Mouse (Mus musculus) gastrocnemius, adult 8-10 months (tissue): ENCODE data around the gene Hoxc12. TPM values are rescaled to one million over a fixed set of nuclear protein-coding genes. Genes with fewer than 3 reads are reported as not detected.
A peak's percentile ranks its signal among the peaks of the same experiment; 100 is the strongest.

ENCODE experiments used
- DNase-seq, 2 experiments: peaks; one replicate each; pipeline ENCODE4 v3.0.0; 2022; ENCODE audit warnings: low spot score in 2 of 2
- total RNA-seq, 4 experiments: library from RNA; stranded (reverse); gene quantifications; 2 replicates each; pipeline ENCODE4 v1.2.4; 2022

The Hoxc12 gene
- total RNA-seq, 4 experiments from 2014 or later: not detected

DNA sequence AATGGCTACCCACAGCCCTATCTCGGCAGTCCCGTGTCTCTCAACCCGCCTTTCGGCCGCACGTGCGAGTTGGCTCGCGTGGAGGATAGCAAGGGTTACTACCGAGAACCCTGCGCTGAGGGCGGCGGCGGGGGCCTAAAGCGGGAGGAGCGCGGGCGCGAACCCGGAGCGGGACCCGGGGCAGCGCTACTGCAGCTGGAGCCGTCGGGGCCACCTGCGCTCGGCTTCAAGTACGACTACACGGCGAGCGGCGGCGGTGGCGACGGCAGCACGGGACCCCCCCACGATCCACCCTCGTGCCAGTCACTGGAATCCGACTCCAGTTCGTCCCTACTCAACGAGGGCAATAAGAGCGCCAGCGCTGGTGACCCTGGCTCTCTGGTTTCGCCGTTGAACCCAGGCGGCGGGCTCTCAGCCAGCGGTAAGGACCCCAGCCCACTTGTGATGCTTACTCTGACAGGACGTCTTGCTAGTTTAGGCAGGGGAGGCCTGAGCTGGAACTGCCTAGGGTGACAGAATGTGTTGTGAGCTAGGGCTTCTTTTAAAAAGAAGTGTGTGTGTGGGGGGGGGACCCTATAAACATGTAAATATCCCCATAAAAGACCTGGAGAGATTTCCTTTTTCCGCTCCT is 594 bp downstream of the Hoxc12 start:
- DNase-seq: no peak

DNA sequence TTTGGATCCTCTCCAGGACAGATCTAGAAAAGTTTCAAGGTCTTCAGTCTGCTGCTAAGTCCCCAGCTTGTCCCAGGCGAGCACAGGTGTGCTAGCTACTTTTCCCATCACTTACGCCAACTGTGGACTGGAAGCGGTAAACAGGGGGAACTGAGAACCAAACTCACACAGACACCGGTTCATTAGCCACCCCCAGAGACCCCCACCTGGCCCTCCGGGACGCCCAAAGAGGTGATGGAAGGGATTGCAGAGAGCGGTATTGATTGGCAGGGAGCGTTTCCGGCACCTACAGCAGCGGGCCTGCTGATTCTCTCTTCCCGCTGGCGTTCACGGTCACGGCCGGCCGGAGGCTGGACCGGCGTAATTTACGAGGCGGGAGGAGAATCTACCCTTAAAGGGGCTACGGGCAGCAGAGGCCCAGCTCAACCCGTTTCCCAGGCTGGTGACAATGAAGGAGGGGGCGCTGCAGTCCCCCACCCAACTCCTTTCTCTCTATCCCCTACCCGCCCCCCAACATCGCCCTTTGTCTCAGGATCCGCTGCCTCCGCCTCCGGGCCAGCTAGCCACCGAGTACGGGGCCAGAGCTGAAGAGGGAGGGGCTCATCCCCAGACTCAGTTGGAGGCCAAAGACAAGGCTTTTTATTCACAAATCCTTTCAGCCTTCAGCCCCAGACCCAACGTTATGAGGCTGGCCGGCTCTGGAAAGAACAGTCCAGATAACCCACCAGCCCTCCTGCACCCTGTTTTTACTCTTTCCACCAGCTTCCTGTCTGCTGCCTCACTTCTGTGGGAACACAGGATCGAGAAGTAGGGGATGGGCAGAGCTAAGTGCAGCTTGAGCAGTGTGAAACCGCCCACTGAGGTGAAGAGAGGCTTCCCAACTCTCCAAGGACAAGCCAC is 2.9 kb downstream of the Hoxc12 start:
- DNase-seq: no peak

DNA sequence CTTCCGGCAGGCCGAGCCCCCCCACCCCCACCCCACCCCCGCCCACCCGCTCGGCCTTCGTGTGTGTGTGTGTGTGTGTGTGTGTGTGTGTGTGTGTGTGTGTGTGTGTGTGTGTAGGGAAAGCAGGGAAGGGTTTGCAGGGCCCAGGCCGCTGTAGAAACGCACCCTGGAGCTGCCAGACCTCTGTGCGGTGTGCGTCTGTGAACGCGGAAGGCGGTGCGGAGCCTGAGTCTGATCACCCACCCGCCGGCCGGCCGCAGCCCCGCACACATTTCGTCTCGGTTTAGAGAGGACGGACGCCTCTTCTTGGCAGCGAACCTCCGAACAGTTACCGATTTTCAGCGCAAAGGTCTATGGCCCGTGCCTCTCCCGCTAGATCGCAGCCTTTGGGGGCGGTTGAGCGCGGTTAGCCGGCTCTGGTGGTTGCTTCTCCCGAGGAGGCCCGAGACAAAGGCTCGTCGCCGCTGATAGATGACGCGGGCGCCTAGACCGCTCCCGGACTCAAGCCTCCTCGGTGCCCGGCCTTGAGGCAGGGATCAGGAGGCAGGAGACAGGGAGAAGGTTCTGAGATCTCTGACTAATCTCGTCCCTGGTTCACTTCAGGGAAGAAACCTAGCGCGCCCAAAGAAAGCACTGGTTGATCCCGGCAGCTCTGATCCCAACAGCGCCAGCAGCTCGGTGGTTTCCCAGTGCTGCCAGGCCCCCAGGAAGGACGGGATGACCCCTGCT is 6.3 kb downstream of the Hoxc12 start:
- DNase-seq: peak in 1 of 2 experiments; percentile 44

DNA sequence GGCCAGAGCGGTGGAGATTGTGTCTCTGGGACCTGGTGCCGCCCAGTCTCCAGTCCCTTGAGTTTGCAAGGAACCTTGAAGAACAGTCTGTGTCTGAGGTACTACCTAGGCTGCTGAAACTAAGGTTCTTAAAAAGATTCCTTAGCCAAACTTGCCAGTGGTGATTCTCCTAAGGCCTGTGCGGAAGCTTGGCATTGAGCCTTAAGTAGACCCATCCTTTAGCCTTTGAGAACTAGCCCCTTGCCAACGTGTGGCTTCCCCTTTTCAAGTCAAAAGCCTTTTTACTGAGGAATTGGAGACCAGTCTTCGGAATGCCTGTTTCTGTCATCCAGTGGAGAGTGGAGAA is 6.9 kb downstream of the Hoxc12 start:
- DNase-seq: no peak

DNA sequence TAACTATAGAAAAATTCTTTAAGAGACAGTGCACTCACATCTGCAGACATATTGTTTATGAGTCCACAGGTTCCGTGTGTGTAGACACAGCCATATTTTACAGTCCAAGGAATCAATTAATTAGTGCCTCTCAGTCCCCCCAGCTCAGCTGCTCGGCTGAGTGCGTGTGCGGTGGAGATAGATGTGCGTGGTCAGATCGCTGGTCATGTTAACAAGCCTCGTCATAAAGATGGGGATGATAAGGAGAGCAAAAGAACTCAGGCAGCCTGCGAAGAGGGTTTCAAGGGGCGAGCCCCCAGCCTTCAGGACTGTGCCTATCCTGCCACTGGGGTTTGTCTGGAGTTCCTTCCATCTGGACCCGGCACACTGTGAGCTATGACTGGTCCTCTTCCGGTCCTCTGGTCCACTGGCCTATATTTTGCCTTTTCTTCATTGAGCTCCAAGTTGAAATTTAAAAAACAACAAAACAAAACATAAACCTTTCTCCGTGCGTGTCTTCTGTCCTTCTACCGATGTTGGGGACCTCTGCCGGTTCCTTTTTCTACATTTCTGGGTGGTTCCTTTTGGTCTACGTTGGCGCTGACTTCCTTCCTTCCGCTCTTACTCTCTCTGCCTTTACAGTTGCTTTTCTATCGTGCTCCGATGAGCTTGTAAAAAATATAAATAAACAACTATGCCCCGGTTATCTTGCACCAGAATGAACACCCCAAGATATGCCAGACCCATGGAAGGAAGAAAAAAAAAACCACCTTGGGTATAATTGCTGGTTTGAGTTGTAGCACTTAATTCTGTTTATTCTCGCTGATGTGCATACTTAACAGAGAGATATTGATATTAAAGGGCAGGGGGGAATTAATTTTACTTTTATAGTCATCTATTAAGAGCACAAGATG is 8.9 kb downstream of the Hoxc12 start:
- DNase-seq: peak in 1 of 2 experiments; percentile 2

DNA sequence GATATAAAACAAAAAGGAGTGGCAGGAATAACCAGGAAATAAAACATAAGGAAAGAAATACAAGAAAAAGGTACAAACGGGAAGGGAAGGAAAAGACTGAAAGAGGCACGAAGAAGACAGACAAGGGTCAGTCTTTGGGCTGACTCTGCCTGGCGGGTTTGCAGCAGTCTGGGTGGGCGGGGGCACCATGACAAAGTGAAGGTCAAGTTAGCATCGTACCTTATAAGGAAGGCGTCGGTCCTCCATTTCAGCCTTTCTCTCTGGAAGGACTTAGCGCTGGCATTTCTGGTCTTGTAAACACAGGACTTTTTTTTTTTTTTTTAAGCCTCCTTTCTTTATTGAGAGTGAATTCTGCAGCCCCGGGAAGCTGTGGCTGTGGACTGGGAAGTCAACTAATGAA is 10.7 kb downstream of the Hoxc12 start:
- DNase-seq: peak in 1 of 2 experiments; percentile 2

DNA sequence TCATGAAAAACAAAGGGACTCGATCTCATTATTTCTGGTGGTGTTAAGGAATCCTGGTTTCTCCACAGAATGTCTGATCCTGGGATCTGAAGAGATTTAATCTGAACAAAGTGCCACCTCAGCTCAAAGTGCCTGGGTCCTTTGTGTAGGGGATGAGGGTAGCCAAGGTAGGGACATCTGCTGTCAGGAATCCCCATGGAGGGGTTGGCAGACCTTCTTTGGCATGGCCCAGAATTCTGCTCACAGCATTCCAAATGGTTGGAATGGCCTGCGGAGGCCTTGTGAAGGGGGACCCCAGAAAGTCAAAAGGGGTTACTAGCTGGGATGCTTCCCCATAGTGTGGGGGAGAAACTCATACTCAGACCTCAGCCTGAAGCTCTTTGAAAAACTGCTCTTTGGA is 12.3 kb downstream of the Hoxc12 start:
- no peak for DNase-seq

DNA sequence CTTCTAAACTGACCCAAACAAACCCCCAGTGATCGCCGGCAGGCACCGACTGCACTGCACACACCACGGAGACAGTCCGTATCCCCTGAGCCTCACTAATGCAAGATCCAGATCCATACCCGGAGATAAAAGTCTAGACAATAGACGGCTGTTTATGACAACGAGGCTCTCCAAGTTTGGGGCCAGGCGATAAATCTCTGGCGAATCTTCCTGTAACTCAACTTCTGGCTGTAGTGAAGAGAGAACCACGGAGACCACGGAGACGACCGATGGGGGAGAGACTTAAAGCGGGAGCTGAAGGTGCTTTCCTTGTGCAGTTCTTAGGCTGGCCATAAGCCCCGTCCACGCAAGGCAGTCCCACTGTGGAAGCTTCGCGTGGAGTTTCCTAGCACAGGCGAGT is 13.1 kb downstream of the Hoxc12 start:
- DNase-seq: peak in 1 of 2 experiments; percentile 2

DNA sequence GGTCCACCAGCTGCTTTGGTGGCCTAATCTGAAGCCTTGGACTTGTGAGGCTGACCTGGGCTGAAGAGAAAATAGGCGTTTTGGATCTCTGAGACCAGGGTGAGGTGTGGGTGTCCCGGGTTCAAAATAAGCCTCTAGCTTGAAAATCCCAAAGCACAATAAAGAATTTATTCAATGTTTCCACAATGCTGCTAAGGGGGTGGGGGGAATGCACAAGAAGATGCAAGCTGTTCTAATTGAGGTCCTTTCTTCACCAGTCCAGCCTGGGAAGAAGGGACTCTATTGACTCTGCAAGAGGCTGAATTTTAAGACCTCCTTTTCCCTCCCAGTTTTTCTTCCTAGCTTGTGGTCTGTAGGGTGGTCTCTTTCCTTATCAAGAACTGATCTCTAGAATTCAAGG is 14.3 kb downstream of the Hoxc12 start:
- peak in 1 of 2 experiments; percentile 2 for DNase-seq

DNA sequence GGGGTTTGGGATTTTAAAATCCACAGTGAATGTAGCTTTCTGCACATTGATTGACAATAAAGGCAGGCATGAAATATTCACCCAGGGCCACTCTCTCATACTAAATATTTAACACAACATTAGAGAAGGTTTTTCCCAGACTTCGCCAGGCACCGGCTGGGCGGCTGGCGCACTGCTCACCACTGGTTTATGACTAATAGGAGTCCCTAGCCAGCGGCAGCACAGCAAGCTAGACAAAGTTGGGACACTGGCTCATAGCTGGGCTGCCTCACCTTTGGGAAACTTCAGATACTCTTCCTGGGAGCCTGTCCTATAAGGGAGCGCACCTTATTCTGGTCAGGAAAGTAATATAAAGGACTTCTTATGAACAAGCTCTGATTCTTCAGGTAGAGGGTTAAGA is 17.0 kb downstream of the Hoxc12 start:
- DNase-seq: no peak

DNA sequence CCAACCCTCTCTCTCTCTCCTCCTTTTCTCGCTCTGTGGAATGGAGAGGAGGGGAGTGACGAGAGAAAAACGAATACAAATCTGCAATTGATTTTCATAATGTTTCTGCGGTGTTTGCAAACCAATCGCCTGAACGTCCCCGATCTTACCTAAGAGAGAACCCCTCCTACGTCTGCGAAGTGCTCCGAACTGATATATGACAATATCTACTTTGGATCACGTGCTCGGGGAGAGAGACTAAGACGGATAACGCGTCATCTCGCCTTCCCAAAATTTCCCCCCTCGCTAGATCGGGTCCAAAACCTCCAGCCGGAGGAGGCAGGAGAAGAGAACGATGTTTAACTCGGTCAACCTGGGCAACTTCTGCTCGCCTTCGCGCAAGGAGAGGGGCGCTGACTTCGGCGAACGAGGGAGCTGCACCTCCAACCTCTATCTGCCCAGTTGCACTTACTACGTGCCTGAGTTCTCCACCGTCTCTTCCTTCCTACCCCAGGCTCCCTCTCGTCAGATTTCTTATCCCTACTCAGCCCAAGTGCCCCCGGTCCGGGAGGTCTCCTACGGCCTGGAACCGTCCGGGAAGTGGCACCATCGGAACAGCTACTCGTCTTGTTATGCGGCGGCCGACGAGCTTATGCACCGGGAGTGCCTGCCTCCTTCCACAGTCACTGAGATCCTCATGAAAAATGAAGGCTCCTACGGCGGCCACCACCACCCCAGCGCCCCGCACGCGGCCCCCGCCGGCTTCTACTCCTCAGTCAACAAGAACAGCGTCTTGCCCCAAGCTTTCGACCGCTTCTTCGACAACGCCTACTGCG is 17.8 kb downstream of the Hoxc12 start, which contains the start of gene Hoxc11:
Hoxc11 (plus strand) TSS at position 236 of the 815 bp plus-strand sequence.
- DNase-seq: peak in 1 of 2 experiments; percentile 46

DNA sequence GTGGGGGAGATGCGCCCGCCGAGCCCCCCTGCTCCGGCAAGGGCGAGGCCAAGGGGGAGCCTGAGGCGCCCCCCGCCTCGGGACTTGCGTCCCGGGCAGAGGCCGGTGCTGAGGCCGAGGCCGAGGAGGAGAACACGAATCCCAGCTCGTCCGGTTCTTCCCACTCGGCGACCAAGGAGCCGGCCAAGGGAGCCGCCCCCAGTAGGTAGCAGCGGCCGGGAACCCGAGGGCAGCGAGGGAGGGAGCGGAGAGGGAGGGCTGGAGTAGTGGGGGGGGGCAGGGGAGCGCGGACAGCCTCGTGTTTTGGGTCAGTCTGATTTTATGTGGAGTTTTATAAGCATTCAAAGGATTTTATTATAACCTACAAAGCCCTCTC is 18.4 kb downstream of the Hoxc12 start:
- DNase-seq: no peak

DNA sequence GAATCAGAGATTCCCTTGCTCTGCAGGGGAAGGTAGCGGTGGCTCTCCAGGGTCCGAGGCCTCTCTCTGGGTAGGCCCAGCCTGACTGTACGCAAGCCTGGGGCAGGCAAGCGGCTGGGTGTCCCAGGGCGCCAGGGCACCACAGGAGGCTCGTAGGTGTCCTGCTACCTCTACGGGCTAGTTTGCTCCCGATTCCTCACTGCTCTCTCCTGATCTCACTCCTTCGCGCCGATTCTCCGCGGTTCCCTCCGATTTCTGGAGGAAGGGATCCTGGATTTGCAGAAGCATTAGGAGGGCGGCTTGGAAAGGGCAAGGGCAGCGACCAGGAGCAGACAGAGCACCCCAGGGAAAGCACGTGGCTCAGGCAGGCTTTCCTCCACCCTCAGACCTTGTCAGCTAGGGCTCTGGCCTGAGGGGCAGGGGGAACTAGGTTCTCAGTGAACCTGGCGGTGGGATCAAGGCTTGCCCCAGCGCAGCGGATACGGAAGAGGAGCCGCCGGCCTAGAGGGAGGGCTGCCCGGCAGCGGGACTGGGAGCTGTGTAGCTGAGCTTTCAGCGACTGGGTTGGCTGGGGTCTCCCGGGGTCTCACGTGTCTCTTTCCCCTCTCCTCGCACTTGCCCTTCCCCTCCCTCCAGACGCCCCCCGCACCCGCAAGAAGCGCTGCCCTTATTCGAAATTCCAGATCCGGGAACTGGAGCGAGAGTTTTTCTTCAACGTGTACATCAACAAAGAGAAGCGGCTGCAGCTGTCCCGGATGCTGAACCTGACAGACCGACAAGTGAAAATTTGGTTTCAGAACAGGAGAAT is 19.5 kb downstream of the Hoxc12 start:
- no peak for DNase-seq

DNA sequence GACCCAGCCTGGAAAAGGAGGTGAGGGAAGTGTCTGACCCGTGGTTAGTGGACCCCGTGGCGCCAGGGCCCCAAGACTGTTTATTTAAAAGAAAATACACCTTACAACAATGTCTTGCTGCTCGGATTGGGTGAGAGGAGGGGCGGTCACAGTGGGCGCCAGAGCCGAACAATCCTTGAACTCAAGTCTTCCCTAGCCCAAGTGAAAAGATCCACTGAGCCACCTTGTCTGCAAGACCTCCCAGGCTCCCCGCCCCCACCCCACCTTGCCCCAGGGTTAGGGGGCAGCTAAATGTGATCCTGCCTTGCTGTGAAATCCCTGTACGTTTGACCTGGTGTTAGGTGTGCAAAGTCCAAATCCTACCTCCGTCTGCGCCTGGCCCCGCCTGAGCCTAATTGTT is 20.3 kb downstream of the Hoxc12 start:
- no peak for DNase-seq

DNA sequence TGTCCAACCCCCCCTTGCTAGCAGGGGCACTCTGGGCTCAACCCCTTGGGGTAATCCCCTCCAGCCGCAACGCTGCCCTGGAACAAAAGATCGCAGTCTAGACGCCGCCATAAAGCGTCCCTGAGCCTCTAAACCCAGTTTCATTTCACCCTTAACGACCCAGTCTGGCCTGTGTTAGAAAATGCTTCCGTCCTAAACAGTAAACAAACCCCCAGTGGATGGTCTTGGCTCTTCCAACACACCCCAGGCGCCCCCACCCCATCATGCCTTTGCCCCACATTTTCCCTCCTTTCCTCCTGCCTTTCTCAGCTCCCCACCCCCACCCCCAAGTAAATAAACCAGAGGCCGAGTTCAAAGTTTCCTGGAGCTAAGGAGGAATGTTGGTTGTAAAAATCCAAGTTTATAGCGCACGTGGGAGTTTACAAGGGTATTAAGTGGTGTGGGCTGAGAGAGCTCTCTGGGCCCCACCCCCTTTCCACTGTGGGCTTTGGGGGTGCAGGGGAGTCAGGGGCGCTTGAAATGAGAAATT is 23.2 kb downstream of the Hoxc12 start:
- no peak for DNase-seq

DNA sequence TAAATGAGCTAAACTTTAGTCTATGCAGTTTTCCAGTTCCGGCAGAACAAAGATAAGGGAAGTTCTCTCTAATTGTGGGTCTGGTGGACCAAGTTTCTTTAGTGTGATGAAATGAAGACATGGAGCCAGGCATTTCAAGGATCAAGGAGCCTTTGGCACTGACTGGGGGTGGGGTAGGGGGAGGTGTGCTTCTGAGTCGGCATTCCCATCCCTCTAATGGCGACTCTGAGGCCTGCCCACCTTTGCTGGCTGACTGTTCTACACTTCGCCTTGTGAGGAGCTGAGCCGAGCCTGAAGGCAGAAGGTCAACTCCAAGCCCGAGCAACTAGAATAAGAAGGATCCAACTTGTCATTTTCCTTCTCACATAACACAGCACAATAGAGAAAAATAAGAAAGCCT is 25.2 kb downstream of the Hoxc12 start:
- DNase-seq: no peak

DNA sequence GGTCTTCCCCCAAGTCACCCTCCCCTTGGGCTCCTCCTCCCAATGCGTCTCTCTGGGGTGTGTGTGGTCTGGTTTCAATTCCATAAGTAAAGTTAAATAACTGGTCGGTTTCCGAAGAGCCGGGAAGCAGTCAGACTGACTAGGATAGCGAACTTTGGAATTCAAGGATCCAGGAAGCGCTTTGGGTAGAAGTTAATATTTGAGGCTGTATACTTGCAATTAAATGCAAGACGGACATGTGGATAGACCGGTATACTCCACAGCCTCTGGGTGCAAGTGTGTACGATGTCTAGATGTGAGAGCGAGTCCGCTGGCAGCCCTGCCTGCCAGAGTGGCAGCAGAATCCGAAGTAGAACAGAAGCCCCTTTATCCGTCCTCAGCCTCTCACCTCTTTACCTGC is 25.9 kb downstream of the Hoxc12 start:
- DNase-seq: no peak

DNA sequence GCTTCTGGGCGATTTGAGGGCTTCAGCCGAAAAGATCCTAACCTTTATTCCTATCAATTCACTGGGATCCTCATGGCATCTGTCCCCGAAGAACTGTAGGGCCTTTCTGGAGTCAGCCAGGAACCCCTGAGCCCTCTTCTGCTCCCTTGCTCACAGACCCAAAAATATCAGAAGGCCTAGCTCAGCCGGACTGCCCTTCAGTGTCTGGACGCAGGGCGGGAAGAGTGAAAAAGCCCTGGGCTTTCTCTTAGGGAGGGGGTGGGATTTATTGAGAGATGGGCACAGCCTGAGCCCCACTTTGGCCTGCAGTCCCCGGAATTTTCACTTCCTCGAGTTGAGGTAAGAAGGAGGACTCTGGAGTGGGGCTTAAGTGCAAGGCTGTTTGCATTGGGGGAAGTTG is 26.7 kb downstream of the Hoxc12 start:
- DNase-seq: no peak
